Mouse (Mus musculus) kidney, adult 18-20 months (tissue): Measurements from ENCODE around the gene Upf3b.

Experiments used
- DNase-seq: peaks from one replicate; pipeline ENCODE4 v3.0.0; 2021

The Upf3b gene

GRCm38 (mm10) chrX:37076651-37077050 lies 33.5 kb downstream of the Upf3b start:
- DNase-seq, result no peak

DNA sequence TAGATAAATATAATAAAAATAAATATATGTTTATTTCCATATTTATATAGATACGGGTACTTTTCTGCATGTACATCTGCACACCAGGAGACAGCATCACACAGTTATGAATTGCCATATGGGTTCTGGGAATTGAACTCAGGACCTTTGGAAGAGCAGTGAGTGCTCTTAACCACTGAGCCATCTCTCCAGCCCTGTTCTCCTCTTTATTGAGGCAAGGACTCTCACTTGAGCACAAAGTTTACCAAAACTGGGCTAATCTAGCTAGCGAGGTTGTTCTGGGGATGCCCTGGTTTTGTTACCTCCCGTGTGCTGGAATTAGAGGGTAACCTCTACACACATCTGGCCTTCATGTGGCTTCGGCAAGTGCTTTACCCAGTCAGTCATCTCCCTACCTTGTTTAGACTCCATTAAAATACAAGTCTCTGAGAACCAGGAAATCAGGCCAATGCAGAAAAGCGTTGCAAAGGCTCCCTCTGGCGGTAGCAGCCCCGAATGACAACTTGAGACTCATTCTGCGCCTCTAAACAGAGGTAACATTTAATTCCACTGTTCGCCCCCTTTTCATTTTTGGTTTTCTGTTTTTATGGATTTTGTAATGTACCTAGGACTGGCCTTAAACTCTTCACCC lies 35.7 kb downstream of the Upf3b start:
- DNase-seq, result peak; percentile 74

DNA sequence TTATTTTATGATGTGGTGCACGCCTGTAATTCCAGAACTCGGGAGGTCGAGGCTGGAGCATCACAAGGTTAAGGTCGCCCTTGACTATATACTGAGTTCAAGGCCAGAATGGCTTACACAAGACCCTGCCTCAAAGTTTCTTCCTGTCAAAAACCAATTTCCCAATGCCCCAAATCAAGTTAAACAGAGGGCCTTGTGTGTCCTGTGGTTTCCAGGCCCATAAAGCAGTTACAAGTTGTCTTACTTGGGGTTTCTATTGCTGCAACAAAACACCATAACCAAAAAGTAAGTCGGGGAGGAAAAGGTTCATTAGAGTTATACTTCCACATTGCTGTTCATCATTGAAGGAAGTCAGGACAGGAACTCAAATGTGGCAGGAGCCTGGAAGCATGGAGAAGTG lies 41.4 kb downstream of the Upf3b start:
- DNase-seq, result no peak

DNA sequence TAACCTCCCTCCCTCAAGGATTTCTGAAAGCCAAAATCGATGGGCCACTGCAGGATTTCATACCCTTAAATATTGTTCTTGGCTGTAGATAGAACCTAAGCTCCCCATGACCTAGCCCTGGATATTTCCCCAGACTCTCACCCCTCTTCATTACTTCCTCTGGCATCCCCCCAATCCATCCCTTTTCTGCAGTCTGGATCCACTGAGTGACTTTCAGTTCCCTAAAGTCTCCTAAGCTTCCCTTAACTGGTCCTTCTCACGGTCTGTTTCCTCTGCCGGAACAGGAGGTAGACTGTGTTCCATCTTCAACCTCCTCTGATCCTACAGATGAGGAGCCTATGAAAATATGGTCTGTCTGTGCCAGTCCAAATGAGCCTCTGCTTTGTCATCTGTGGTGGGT lies 42.8 kb downstream of the Upf3b start:
- DNase-seq, result no peak

DNA sequence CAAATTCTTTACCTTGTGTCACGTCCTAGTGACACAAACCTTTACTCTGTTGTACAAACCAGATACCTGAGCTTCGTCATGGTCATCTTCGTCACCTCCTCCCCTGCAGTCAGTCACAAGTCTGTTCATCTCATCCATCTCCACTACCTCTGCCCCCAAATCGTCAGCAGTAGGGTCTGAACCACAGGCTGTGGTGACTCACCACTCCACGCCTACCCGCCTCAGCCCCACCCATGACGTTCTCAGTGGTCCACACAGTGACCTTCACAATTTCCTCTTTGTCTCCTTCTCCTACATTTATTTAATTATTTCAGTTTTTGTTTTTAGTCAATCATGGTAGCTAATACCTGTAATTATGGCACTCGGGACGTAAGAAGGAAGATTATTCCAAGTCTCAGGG lies 46.2 kb downstream of the Upf3b start:
- no peak for DNase-seq

GRCm38 (mm10) chrX:37048890-37049823 lies 61.0 kb downstream of the Upf3b start:
- peak; percentile 15 for DNase-seq

GRCm38 (mm10) chrX:37048066-37048889 lies 61.8 kb downstream of the Upf3b start, which contains the start of gene Sowahd:
Gene Sowahd (plus strand): TSS chrX:37048845.
- no peak for DNase-seq

DNA sequence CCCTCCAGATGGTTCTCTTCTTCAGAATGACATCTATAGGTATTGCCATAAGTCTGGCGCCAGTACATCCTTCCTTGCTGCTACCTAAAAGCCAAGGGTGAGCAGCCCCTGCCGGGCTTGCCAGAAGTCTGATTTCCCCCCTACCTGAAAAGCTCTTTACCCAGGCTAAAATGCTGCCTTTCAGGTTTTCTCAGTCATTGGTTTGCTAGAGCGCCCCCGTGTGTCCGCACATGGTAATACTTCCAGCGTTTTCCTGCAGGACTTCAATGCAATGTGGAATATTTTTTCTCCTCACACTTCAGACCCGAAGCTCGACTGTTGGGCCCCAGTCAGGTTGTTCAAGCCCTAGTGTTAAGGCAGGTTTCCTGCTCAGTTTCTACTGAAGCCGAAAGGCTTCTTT lies 67.4 kb downstream of the Upf3b start:
- DNase-seq, result peak; percentile 63
